Mouse (Mus musculus) stomach, postnatal 0 days (tissue): ENCODE results near the gene Kif1b.

Experiments
- CTCF ChIP-seq: IDR thresholded peaks from 2 replicates; pipeline ENCODE4 v1.5.1; 2016; ENCODE audit warnings: antibody characterized with exemption, low read depth, mild to moderate bottlenecking, moderate library complexity
- EP300 ChIP-seq: optimal IDR thresholded peaks from 2 replicates; pipeline ENCODE3; 2016; ENCODE audit warnings: antibody characterized with exemption

- TF ChIP-seq CTCF (no peak), EP300 (no peak)
Observed at GRCm38 (mm10) chr4:149249311-149249710, 58.2 kb downstream of the Kif1b start.
